Mouse (Mus musculus): ENCODE measurements around the gene Cst6. TPM values are rescaled to one million over a fixed set of nuclear protein-coding genes. Genes with fewer than 3 reads are reported as not detected.
A peak's percentile ranks its signal among the peaks of the same experiment; 100 is the strongest.

The Cst6 gene
- polyA plus RNA-seq, 1 experiment from 2014 or later: 1.8 TPM

GRCm38 (mm10) chr19:5341360-5341759 is 8.0 kb downstream of the Cst6 start:
- WGBS: 84% methylated on average over 7 of the region's 7 CpGs
- Histone ChIP-seq H3K36me3 (ENCODE audit: control insufficient read depth, insufficient read depth, low read length) (no peaks in the 10 kb centered on the region), H3K4me1 (replicated peaks; ENCODE audit: control insufficient read depth, insufficient read depth, low read length) (no peaks in the 10 kb centered on the region), H3K9ac (ENCODE audit: low read length) (no peak overlapping the region), H3K27me3 (replicated peaks; ENCODE audit: control insufficient read depth, insufficient read depth, low read length) (no peaks in the 10 kb centered on the region), H3K4me2 (ENCODE audit: low read length) (no peak overlapping the region), H3K4me3 (ENCODE audit: low read depth, low read length) (no peak overlapping the region), H3K27ac (ENCODE audit: low read depth) (no peak overlapping the region), H3K9me3 (ENCODE audit: control insufficient read depth, low read length) (no peaks in the 10 kb centered on the region)
- ATAC-seq (replicated peaks; ENCODE audit: low FRiP score, low TSS enrichment, low read depth): no peak
- DNase-seq (ENCODE audit: low spot score): no peak

GRCm38 (mm10) chr19:5337975-5338374 is 11.4 kb downstream of the Cst6 start:
- 23% methylated on average over 5 of the region's 5 CpGs for WGBS
- Histone ChIP-seq H3K9ac (ENCODE audit: low read length) (no peak overlapping the region), H3K36me3 (ENCODE audit: control insufficient read depth, insufficient read depth, low read length) (no peaks in the 10 kb centered on the region), H3K4me1 (replicated peaks; ENCODE audit: control insufficient read depth, insufficient read depth, low read length) (no peaks in the 10 kb centered on the region), H3K27me3 (replicated peaks; ENCODE audit: control insufficient read depth, insufficient read depth, low read length) (no peaks in the 10 kb centered on the region), H3K4me2 (ENCODE audit: low read length) (no peak overlapping the region), H3K27ac (ENCODE audit: low read depth) (no peak overlapping the region), H3K4me3 (ENCODE audit: low read depth, low read length) (no peak overlapping the region), H3K9me3 (ENCODE audit: control insufficient read depth, low read length) (no peaks in the 10 kb centered on the region)
- ATAC-seq (replicated peaks; ENCODE audit: low FRiP score, low TSS enrichment, low read depth): no peak
- DNase-seq (ENCODE audit: low spot score): peak; percentile 89

- H3K27me3 ChIP-seq (replicated peaks; ENCODE audit: control insufficient read depth, insufficient read depth, low read length): no peaks in the 10 kb centered on the region
- no peaks in the 10 kb centered on the region for H3K4me1 ChIP-seq (replicated peaks; ENCODE audit: control insufficient read depth, insufficient read depth, low read length)
- WGBS: 92% methylated on average over 6 of the region's 6 CpGs
- ATAC-seq (replicated peaks; ENCODE audit: low FRiP score, low TSS enrichment, low read depth) (no peak), DNase-seq (ENCODE audit: low spot score) (no peak)
- H3K36me3 ChIP-seq (ENCODE audit: control insufficient read depth, insufficient read depth, low read length): no peaks in the 10 kb centered on the region
- H3K9me3 ChIP-seq (ENCODE audit: control insufficient read depth, low read length): no peaks in the 10 kb centered on the region
- H3K27ac ChIP-seq (ENCODE audit: low read depth): no peak within 1 kb of the TSS
- no peak within 1 kb of the TSS for H3K9ac ChIP-seq (ENCODE audit: low read length)
- no peak within 1 kb of the TSS for H3K4me2 ChIP-seq (ENCODE audit: low read length)
- no peak within 1 kb of the TSS for H3K4me3 ChIP-seq (ENCODE audit: low read depth, low read length)
Observed at GRCm38 (mm10) chr19:5335441-5335840, 13.9 kb downstream of the Cst6 start, which contains the start of gene Catsper1. Gene Catsper1, plus strand, starts transcription at chr19:5335741.

GRCm38 (mm10) chr19:5334741-5335140 is 14.6 kb downstream of the Cst6 start:
- H3K27me3 ChIP-seq (replicated peaks; ENCODE audit: control insufficient read depth, insufficient read depth, low read length): no peaks in the 10 kb centered on the region
- H3K9me3 ChIP-seq (ENCODE audit: control insufficient read depth, low read length): no peaks in the 10 kb centered on the region
- ATAC-seq (replicated peaks; ENCODE audit: low FRiP score, low TSS enrichment, low read depth): no peak
- H3K27ac ChIP-seq (ENCODE audit: low read depth): no peak overlapping the region
- DNase-seq (ENCODE audit: low spot score): no peak
- no peaks in the 10 kb centered on the region for H3K36me3 ChIP-seq (ENCODE audit: control insufficient read depth, insufficient read depth, low read length)
- WGBS: 70% methylated on average over 5 of the region's 5 CpGs
- H3K9ac ChIP-seq (ENCODE audit: low read length): no peak overlapping the region
- no peak overlapping the region for H3K4me3 ChIP-seq (ENCODE audit: low read depth, low read length)
- no peaks in the 10 kb centered on the region for H3K4me1 ChIP-seq (replicated peaks; ENCODE audit: control insufficient read depth, insufficient read depth, low read length)
- no peak overlapping the region for H3K4me2 ChIP-seq (ENCODE audit: low read length)

- H3K9me3 ChIP-seq (ENCODE audit: control insufficient read depth, low read length): no peaks in the 10 kb centered on the region
- ATAC-seq (replicated peaks; ENCODE audit: low FRiP score, low TSS enrichment, low read depth) (no peak), DNase-seq (ENCODE audit: low spot score) (no peak)
- no peak overlapping the region for H3K27ac ChIP-seq (ENCODE audit: low read depth)
- H3K4me2 ChIP-seq (ENCODE audit: low read length): no peak overlapping the region
- no peak overlapping the region for H3K4me3 ChIP-seq (ENCODE audit: low read depth, low read length)
- no peaks in the 10 kb centered on the region for H3K27me3 ChIP-seq (replicated peaks; ENCODE audit: control insufficient read depth, insufficient read depth, low read length)
- no peaks in the 10 kb centered on the region for H3K4me1 ChIP-seq (replicated peaks; ENCODE audit: control insufficient read depth, insufficient read depth, low read length)
- 61% methylated on average over 19 of the region's 19 CpGs for WGBS
- no peaks in the 10 kb centered on the region for H3K36me3 ChIP-seq (ENCODE audit: control insufficient read depth, insufficient read depth, low read length)
- H3K9ac ChIP-seq (ENCODE audit: low read length): no peak overlapping the region
Observed at GRCm38 (mm10) chr19:5327970-5328369, 21.4 kb downstream of the Cst6 start.

- ATAC-seq (replicated peaks; ENCODE audit: low FRiP score, low TSS enrichment, low read depth): no peak
- H3K4me3 ChIP-seq (ENCODE audit: low read depth, low read length): no peak overlapping the region
Observed at GRCm38 (mm10) chr19:5323801-5324200, 25.6 kb downstream of the Cst6 start.

GRCm38 (mm10) chr19:5313189-5313588 is 36.2 kb downstream of the Cst6 start:
- Histone ChIP-seq H3K4me3 (ENCODE audit: low read depth, low read length) (no peak overlapping the region), H3K27ac (ENCODE audit: low read depth) (no peak overlapping the region), H3K4me1 (replicated peaks; ENCODE audit: control insufficient read depth, insufficient read depth, low read length) (no peaks in the 10 kb centered on the region), H3K9ac (ENCODE audit: low read length) (no peak overlapping the region), H3K36me3 (ENCODE audit: control insufficient read depth, insufficient read depth, low read length) (no peaks in the 10 kb centered on the region), H3K9me3 (ENCODE audit: control insufficient read depth, low read length) (peaks cover 6% of the 10 kb centered on the region; the same call in 1 of the 2 replicates), H3K27me3 (replicated peaks; ENCODE audit: control insufficient read depth, insufficient read depth, low read length) (no peaks in the 10 kb centered on the region), H3K4me2 (ENCODE audit: low read length) (no peak overlapping the region)
- DNase-seq (ENCODE audit: low spot score): no peak
- no peak for ATAC-seq (replicated peaks; ENCODE audit: low FRiP score, low TSS enrichment, low read depth)
- WGBS: 91% methylated on average over 8 of the region's 8 CpGs

More at GRCm38 (mm10) chr19:5323801-5324200, 25.6 kb downstream of the Cst6 start:
- DNase-seq (ENCODE audit: low spot score): no peak
- Histone ChIP-seq H3K9me3 (ENCODE audit: control insufficient read depth, low read length) (no peaks in the 10 kb centered on the region), H3K36me3 (ENCODE audit: control insufficient read depth, insufficient read depth, low read length) (no peaks in the 10 kb centered on the region), H3K4me1 (replicated peaks; ENCODE audit: control insufficient read depth, insufficient read depth, low read length) (no peaks in the 10 kb centered on the region), H3K27me3 (replicated peaks; ENCODE audit: control insufficient read depth, insufficient read depth, low read length) (no peaks in the 10 kb centered on the region), H3K27ac (ENCODE audit: low read depth) (no peak overlapping the region), H3K9ac (ENCODE audit: low read length) (no peak overlapping the region), H3K4me2 (ENCODE audit: low read length) (no peak overlapping the region)
- WGBS: 52% methylated on average over 17 of the region's 17 CpGs

- Histone ChIP-seq H3K4me1 (replicated peaks; ENCODE audit: control insufficient read depth, insufficient read depth, low read length) (no peaks in the 10 kb centered on the region), H3K36me3 (ENCODE audit: control insufficient read depth, insufficient read depth, low read length) (no peaks in the 10 kb centered on the region), H3K4me3 (ENCODE audit: low read depth, low read length) (no peak overlapping the region), H3K27me3 (replicated peaks; ENCODE audit: control insufficient read depth, insufficient read depth, low read length) (0 out of 2 replicates have a peak, but pooled peaks cover 3% of the 10 kb centered on the region), H3K9me3 (ENCODE audit: control insufficient read depth, low read length) (no peaks in the 10 kb centered on the region), H3K9ac (ENCODE audit: low read length) (no peak overlapping the region), H3K4me2 (ENCODE audit: low read length) (no peak overlapping the region), H3K27ac (ENCODE audit: low read depth) (no peak overlapping the region)
- DNase-seq (ENCODE audit: low spot score) (no peak), ATAC-seq (replicated peaks; ENCODE audit: low FRiP score, low TSS enrichment, low read depth) (no peak)
- 84% methylated on average over 7 of the region's 7 CpGs for WGBS
Observed at GRCm38 (mm10) chr19:5309025-5309424, 40.3 kb downstream of the Cst6 start.

GRCm38 (mm10) chr19:5306968-5307734 is 42.2 kb downstream of the Cst6 start:
- Histone ChIP-seq H3K27ac (ENCODE audit: low read depth) (no peak overlapping the region), H3K9ac (ENCODE audit: low read length) (no peak overlapping the region), H3K4me3 (ENCODE audit: low read depth, low read length) (peak overlapping the region; percentile 18), H3K9me3 (ENCODE audit: control insufficient read depth, low read length) (no peaks in the 10 kb centered on the region), H3K4me1 (replicated peaks; ENCODE audit: control insufficient read depth, insufficient read depth, low read length) (no peaks in the 10 kb centered on the region), H3K36me3 (ENCODE audit: control insufficient read depth, insufficient read depth, low read length) (no peaks in the 10 kb centered on the region), H3K4me2 (ENCODE audit: low read length) (peak overlapping the region; percentile 46), H3K27me3 (replicated peaks; ENCODE audit: control insufficient read depth, insufficient read depth, low read length) (0 out of 2 replicates have a peak, but pooled peaks cover 3% of the 10 kb centered on the region)
- WGBS: 41% methylated on average over 98 of the region's 98 CpGs
- DNase-seq (ENCODE audit: low spot score) (peak; percentile 63), ATAC-seq (replicated peaks; ENCODE audit: low FRiP score, low TSS enrichment, low read depth) (no peak)
